Mouse (Mus musculus): Measurements from ENCODE around the gene Lsm6.
"Not testable (repeated sequence)": the region's sequence is repeated elsewhere in the genome, so short reads cannot be mapped to it uniquely, and the experiment has no call there.

The Lsm6 gene

DNA sequence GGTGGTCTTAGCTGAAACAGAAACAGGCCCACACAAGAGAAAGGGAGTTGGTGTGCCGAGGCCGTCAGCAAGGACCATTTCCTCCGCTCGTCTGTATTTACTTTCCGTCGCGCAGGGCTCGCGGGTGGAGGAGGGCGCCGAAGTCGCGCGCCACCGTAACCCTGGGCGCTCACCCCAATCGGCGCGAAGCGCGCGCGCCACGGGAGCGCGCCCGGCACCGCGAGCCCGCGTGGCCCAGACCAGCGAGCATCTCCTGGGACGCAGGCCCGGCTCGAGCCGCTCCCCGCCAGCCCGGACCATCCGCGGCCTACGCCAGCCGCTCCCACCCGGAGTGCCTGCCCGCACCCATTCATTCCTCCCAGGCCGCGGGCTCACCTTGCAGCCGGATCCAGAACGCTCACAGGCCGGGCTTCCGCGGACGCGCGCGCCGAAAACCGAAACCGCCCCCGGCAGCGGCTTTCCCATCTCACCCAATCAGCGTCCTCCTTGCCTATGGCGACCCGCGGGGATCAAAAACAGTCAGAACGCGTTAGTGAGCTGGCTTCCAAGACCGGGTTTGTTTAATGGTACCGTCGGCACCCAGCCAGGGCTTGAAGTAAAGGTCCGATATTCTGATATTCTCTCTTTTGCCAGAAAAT lies at the start of gene Lsm6:
TSS of gene Lsm6 (minus strand) at position 468 of the 638 bp plus-strand sequence.
- peak; percentile 98 for DNase-seq (ENCODE audit: low read depth)

GRCm38 (mm10) chr8:78867036-78867435 lies 46.1 kb upstream of the Lsm6 start:
- DNase-seq (ENCODE audit: low read depth), result peak; percentile 48

DNA sequence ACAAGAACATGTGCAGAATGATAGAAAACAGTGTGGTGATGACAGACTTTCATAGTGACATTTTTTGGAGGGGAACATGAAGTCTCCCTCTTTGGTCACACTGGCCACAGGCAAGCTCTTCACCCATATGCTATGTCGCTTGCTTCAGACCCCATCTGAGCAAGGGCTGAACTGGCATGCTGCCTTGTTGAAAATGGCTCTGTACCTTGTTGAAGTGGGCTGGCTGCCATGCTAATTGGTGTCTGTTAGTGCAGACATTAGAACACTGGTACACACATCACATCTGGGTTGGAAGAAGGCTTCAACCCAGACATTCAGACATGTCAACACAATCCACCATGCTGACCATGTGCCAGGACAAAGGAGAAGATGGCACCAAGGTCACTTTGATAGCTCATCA lies 42.1 kb upstream of the Lsm6 start:
- no peak for DNase-seq (ENCODE audit: low read depth)

- no peak for DNase-seq (ENCODE audit: low read depth)
These were observed 41.1 kb upstream of the Lsm6 start for GRCm38 (mm10) chr8:78862046-78862445.

- DNase-seq (ENCODE audit: low read depth), result no peak
These were observed 39.8 kb upstream of the Lsm6 start for GRCm38 (mm10) chr8:78860789-78861188.

- DNase-seq (ENCODE audit: low read depth), result no peak
These were observed 36.5 kb upstream of the Lsm6 start for GRCm38 (mm10) chr8:78857421-78857820.

GRCm38 (mm10) chr8:78852279-78852678 lies 31.3 kb upstream of the Lsm6 start:
- DNase-seq (ENCODE audit: low read depth), result no peak

GRCm38 (mm10) chr8:78847240-78847639 lies 26.3 kb upstream of the Lsm6 start:
- no peak for DNase-seq (ENCODE audit: low read depth)

DNA sequence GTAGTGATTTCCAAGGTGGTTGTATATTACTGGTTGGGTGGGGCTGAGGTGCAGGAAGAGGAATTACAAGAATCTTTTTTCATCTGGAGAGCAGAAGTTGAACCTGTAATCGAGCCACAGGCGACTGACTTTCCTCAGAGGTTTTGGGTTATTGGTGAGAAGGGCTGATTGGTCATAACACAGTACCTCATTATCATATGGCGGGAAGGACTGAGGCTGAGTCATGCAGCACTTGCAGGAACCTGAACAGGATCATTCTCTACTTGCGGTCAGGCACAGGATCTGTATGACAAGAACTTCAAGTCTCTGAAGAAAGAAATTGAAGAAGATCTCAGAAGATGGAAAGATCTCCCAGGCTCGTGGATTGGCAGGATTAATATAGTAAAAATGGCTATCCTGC lies 23.6 kb upstream of the Lsm6 start:
- no peak for DNase-seq (ENCODE audit: low read depth)

DNA sequence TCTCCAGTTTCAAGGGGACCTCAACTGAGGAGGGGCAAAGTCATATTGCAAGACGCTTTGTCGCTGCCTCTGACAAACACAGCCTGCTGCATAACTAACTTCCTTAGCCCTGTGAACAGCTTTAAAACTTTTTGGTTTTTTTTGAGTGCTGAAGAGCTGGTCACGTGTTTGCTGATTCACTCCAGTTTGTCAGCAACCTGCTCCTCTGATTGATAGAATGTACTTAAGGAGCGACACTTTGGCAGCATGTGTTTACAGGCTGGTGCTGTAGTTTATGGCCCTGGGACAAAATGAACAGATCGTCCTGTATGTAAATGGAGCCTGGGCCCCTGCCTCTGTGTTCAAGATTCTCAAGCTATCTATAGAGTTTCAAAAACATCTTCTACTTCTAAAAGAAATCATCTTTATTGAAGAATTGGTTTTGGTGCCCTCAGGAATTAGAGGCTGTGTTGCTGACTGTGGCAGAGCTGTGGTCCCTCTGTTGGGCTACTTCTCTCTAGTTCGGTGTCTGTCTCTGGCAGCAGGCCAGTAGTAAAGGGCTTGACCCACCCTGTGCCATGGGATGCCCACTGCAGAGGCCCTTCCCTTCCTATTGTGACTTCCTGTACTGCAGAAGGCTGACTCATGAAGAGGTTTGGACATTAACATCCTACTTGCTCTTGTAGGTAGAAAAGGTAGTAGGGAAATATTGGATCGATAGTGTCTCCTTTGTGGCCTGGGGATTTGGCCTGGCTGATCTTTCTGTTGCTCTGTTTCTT lies 17.9 kb upstream of the Lsm6 start:
- DNase-seq (ENCODE audit: low read depth), result peak; percentile 77

GRCm38 (mm10) chr8:78836091-78836490 lies 15.2 kb upstream of the Lsm6 start:
- no peak for DNase-seq (ENCODE audit: low read depth)

DNA sequence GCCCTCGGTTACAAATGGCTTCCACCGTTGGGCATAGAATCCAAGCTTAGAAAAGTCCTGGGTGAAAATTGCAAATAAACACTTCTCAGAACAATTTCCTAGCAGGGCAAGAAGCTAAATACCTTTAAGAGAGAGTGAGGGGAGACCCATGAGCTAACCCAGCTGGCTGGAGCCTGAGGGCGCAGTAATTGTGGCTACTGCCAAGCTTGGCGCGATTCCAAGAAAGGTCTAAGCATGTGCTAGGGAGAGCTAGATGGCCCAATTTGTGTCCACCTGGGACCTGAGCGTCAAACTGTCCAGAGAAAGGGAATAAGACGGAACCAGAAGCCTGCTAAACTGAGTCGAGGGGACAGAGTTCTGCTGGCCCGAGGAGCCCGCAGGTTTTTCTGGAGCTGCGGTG lies 7.5 kb upstream of the Lsm6 start:
- no peak for DNase-seq (ENCODE audit: low read depth)

GRCm38 (mm10) chr8:78824515-78824914 lies 3.6 kb upstream of the Lsm6 start:
- peak; percentile 63 for DNase-seq (ENCODE audit: low read depth)

GRCm38 (mm10) chr8:78819973-78820372 lies 967 bp downstream of the Lsm6 start:
- DNase-seq (ENCODE audit: low read depth), result not testable (repeated sequence)

- no peak for DNase-seq (ENCODE audit: low read depth)
These were observed 6.2 kb downstream of the Lsm6 start for GRCm38 (mm10) chr8:78814743-78815142.

DNA sequence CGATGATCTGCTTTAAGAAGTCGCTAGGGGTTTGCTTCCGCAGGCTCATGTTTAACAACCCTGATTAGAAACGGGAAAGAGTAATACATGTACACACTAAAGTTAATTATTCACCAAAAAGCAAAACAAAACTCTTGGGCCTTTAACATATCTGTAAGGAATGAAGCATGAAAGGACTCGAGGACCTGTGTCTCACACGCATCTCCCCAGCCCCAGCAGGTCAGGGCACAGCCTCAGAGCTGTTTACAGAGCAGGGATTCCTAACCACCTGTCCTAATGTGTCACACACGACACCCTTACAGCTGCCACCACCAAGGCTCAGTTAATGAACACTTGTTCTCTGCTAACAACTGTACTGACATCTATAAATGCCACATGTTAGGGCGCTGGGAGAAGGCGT lies 7.9 kb downstream of the Lsm6 start:
- no peak for DNase-seq (ENCODE audit: low read depth)

- no peak for DNase-seq (ENCODE audit: low read depth)
These were observed 8.5 kb downstream of the Lsm6 start for GRCm38 (mm10) chr8:78812446-78812845.

DNA sequence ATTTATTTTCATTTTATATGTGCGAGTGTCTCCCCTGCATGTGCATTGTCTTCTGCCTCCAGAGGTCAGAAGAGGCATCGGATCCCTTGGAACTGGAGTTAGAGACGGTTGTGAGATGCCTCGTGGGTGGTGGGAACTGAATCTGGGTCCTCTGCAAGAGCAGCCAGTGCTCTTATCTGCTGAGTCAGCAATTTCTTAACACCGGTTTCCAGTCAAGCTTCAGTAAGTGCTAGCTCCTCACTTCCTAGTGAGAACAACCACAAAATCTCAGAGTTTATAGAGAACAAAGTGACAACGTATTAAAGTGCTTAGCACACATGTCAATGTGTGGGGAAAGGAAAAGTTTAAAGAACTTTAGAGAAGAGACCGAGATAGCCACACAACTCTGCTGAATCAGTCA lies 9.2 kb downstream of the Lsm6 start:
- no peak for DNase-seq (ENCODE audit: low read depth)

DNA sequence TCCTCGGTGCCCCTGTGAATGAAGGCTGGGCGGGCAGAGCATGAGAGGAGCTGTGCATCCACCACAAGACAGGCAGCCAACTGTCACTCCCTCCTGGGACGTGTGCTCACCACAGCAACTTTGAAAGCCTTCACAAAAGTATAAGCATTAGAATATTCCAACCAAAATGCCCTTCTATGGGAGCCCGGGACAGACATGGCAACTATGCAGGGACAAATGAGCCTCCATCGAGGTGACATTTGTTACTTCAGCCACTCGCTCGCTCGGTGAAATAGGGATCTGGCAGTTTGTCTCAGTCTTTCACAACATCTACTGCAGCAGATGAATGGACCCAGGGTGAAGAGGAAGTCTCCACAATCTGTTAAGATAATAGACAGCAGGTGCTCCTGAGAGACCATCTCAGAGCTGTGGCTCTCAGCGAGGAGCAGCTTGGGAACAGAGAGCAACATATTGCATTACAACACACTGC lies 10.7 kb downstream of the Lsm6 start:
- no peak for DNase-seq (ENCODE audit: low read depth)

- no peak for DNase-seq (ENCODE audit: low read depth)
These were observed 11.3 kb downstream of the Lsm6 start for GRCm38 (mm10) chr8:78809454-78810206.

GRCm38 (mm10) chr8:78808888-78809287 lies 12.1 kb downstream of the Lsm6 start:
- no peak for DNase-seq (ENCODE audit: low read depth)

DNA sequence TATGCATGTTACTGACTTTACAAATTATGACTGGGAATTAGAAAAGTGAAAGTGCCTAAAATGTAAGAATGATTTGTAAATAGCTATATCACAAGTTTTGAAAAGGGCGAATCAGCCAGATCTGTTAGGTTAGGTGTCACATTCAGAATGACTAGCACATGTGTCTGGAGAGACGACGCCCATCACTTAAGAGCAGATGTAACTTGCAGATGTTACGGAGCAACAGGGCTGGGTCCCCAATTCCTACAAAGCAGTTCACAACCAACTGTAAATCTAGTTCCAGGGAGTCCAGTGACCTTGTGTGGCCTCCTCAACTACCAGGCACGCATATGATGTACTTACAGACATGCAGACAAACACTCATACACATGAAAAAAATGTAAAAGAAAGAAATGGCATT lies 12.5 kb downstream of the Lsm6 start:
- DNase-seq (ENCODE audit: low read depth), result no peak

DNA sequence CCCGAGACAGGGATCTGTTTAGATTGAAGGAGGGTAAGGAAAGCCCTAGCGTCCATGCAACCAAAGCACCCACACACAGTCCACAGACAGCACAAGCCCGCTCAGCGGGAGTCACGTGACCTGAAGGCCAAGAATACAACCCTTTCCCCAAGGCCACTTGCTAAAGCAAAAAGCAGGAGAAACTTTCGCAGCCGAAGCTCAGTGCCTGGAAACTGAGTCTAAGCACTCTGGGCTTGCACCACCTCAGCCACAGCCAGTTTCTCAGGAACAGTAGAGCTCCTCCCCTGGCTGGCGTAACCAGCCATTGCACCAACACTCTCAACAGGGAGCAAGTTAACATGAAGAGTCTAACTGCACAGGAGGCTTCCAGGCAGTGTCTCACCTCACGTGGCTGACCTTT lies 13.7 kb downstream of the Lsm6 start:
- DNase-seq (ENCODE audit: low read depth), result no peak
